Mouse (Mus musculus) fat pad, adult 2 months (tissue): Measurements from ENCODE around the gene Tinf2.

Source experiments
- DNase-seq: peaks from one replicate; pipeline ENCODE4 v3.0.0-alpha.2; 2011; ENCODE audit warnings: low read depth, low spot score; ENCODE audit errors: extremely low read depth

Tinf2 gene

DNA sequence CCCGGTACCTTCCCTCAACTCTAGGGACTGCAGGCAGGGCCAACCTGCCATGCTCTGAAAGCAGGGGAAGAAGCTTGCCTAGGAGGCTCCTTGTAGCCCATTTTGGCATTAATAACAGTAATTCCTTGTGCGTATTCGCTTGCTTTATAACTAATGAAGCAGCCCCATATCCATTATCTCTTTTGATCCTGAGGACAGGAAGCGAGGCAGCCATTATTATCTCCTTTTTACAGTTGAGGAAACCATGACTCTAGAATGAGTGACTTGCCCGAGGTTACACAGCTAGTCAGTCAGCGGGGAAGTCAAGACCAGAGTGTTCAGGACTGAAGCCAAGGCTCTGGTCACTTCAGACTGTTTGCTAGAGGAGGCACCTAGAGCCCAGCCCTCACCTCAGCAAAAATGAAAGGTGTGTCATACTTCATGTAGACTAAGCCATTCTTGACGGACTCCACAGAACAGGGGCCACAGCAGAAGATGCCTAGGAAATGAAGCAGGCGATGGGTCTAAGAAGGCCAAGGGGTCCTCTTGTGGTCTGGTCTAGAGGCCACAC lies 24.5 kb upstream of the Tinf2 start:
- no peak for DNase-seq

DNA sequence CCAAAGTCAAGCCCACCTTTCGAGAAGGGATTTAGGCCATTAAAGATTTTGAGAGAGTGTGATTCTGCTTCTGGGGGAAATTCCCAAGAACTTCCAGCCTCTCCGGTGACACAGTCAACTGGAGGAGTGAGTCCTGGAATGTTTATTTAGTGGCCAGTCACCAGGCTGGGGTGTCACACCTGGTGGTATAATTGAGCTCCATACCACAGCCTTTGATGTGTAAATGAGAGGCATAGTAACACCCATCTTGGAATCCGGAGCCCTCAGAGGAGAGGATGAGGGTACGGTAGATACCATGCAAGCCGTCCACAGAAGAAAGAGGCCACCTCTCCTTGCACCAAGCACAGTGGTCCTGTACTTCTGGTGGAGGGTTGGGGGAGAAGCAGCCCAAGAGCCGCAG lies 21.1 kb upstream of the Tinf2 start:
- no peak for DNase-seq

DNA sequence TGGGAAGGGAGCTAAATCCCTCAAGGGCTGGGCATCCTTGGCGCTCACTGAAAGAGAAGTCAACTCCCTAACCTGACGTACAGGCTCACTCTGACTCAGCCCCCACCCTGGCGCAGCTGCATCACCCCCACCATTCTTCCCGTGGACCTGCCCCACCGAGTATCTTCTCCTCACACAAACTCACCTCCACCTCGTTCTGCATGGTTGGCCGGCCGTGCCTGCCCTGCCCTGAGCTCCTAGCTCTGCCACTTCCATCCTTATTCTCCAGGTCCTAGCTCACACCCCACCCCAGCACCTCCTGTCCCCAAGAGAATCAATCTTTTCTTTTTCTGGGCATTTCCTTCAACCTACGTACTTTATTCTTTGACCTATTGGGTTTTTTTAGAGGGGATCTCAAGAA lies 19.5 kb upstream of the Tinf2 start:
- no peak for DNase-seq

DNA sequence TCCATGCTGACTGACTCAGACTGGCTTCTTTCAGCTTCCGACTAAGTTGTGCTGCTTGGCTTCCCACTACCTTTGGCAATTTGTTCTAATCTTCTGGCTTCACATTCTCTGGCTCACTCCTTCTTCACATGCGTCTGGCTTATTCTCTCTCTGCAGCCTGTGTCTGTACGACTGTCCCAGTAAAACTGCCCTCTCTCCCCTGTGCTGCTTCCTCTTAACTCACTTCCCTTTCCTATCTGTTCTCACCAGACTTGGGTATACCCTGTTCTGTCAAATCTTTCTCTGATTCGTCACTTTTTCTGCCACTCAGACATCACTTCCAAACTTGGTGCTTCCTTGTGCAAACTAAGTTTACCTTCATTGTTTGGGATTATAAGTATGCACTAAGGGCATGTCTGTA lies 15.6 kb upstream of the Tinf2 start:
- DNase-seq: no peak

- no peak for DNase-seq
Observed at GRCm38 (mm10) chr14:55689433-55689832, 7.8 kb upstream of the Tinf2 start.

DNA sequence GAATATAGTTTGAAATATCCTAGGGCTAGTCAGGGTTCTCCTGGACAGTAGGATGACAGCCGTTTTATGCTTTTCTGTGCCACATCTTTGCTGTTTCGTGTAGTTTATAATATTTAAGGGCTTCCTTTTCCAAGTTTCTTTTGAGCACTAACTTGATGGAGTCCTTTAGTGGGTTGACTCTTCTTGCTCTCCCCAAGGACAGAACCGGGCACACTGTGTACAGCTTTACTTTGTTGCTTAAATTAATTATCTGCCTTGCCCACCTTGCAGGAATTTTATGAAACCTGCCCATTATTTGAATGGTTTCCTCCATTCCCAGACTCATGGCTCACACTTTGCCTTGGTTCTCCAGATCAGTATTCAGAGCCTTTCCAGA lies 486 bp upstream of the Tinf2 start:
- no peak for DNase-seq

- no peak for DNase-seq
Observed at GRCm38 (mm10) chr14:55677615-55678014, 4.0 kb downstream of the Tinf2 start.

GRCm38 (mm10) chr14:55672741-55673060 lies 8.9 kb downstream of the Tinf2 start:
- DNase-seq: no peak

- peak; percentile 97 for DNase-seq
Observed at GRCm38 (mm10) chr14:55671833-55672740, 9.5 kb downstream of the Tinf2 start, which contains the start of the genes Gmpr2 and Nedd8. TSS of gene Gmpr2 (plus strand) at chr14:55671941. TSS of gene Nedd8 (minus strand) at chr14:55672124.

DNA sequence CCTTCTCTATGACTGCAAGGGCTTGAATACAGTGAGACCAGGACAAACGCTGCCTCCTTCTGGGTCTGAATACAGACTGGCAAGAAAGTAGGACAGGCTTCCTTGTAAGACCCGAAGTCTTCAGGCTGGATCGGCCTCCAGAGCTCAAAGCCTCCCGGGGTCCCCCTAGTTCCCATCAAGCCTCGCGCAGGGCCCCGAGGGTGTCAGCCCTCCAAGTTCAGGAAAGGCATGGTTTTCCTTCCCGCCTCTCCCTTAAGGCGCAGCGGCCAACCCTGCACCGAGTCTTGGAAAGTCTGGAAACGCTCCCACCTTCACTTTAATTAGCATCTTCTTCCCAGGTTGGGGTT lies 10.2 kb downstream of the Tinf2 start:
- no peak for DNase-seq

- no peak for DNase-seq
Observed at GRCm38 (mm10) chr14:55660636-55661035, 21.0 kb downstream of the Tinf2 start.

- no peak for DNase-seq
Observed at GRCm38 (mm10) chr14:55659960-55660573, 21.6 kb downstream of the Tinf2 start, which contains the start of gene Mdp1. TSS of gene Mdp1 (minus strand) at chr14:55660508.

GRCm38 (mm10) chr14:55658011-55658410 lies 23.6 kb downstream of the Tinf2 start:
- DNase-seq: no peak

DNA sequence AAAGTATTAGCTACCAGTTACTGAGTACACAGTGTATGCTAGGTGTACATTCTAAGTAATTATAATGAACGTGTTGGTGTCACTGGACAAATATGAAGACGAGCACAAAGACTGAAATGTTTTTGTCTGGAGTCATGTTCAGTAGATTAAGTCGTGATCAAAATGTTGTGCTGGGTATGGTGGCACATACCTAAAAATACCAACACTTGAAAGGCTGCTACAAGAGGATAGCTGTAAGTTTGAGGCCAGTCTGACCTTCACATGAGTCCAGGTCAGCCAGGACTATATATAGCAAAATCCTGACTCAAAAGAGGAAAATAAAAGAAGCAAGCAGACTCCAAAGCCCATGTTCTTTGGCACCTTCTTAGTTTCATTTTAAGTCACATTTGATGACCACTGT lies 24.7 kb downstream of the Tinf2 start:
- DNase-seq: no peak

- DNase-seq: no peak
Observed at GRCm38 (mm10) chr14:55651528-55651927, 30.1 kb downstream of the Tinf2 start.

DNA sequence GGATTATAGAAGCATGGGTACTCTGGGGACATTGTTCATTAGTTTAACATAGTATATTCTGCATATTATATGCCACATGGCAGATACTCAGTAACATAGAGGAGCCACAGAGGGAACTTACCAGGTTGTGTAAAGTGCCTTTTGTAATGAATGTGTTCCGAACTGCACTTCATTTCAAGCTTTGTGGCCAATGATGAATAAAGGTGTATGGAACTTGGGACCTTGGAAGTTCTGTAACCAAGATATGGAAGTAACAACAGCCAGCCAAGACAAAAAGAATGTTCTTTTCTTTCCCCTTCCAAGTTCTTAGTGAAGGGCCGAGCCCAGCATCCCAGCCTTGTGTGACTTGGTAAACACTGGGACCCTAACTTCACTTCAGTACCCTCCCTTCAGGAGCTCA lies 31.7 kb downstream of the Tinf2 start, which contains the start of gene Tssk4:
TSS of gene Tssk4 (plus strand) at position 301 of the 400 bp plus-strand sequence.
- no peak for DNase-seq

DNA sequence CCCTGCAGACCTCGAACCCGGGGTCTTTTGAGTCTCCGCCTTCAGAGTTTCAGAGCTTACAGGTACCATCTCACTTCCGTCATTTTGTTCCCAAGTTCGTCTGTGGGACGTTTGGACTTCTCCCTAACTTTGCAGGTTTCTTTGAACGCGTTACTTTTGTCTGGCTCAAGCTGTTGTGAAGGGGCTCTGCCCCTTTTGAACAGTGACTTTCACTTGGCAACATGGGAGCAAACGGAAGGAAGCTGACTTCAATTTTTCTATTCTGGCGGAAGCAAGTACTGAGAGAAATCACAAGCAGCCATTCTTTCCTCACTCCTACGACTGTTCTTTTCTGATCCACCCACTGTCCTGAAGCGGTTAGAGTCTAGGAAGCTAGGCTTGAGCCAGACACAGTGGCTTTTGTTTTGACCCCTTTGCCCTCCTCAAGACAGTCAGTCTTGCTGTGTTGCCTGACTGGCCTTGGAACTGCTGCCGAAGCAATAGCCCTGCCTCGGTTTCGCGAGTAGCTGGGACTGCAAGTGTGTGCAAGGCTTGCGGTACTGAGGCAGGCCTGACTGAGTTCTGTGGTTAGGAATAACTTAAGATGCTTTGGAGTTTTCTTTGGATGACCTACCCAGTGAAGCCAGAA lies 37.2 kb downstream of the Tinf2 start:
- DNase-seq: no peak

DNA sequence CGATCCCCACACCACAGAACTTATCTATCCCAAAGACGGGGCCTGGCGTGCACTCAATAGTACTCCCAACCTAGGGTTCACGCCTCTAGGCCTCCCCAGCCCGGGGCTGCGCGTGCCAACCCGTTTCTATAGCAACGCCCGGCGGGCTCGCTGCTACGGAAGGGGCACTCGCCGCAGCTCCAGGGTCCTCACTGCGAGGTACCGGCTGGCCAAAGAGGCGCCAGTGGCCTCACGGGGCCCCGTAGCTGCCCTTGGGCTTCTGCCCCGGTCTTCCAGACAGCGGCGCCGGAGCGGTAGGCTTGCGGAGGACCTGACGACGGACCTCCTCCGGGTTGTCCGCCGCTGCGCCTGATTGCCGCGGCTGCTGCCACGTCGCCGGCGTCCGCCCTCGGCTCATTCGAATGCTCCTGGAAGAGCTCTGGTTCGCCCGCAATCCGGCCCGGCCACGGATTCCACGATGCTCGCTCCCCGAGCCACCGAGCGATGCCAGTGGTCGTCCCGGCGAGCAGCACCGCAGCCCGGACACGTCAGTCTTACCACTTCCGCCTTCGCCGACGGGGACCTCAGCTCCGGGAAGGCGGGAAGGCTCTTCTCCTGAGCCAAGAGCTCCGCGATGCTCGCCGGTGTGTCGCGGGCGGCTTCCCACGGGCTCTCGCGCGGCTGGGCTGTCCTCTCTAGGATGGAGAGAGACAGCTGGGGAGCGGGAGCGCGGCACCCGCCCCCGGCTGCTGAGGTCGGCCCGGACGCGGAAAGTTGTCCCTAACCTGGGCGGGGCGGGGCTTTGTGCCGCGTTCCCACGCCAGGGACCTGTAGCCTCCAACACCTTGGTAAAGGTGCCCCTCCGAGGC lies 38.3 kb downstream of the Tinf2 start, which contains the start of gene Tm9sf1:
TSS of gene Tm9sf1 (minus strand) at position 747 of the 848 bp plus-strand sequence.
- no peak for DNase-seq

- DNase-seq: no peak
Observed at GRCm38 (mm10) chr14:55642679-55643059, 39.0 kb downstream of the Tinf2 start.

DNA sequence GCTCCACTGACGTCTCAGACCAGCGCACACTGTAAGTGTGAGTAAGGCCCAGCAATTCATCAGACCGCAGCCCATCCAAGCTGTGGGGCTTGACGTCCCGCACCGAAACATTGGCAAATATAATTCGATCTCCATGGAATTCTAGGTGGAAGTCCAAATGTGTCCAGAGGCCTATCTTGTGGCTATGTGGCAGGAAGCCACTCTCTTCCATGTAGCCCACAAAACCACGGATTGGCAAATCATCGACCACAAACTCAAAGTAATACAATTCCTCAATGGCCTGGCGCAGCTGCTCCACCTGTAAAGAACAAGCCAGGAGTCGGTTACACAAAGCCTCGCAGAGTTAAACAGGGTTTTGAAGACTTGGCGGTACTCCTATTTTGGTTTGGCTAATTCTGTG lies 40.3 kb downstream of the Tinf2 start:
- no peak for DNase-seq

DNA sequence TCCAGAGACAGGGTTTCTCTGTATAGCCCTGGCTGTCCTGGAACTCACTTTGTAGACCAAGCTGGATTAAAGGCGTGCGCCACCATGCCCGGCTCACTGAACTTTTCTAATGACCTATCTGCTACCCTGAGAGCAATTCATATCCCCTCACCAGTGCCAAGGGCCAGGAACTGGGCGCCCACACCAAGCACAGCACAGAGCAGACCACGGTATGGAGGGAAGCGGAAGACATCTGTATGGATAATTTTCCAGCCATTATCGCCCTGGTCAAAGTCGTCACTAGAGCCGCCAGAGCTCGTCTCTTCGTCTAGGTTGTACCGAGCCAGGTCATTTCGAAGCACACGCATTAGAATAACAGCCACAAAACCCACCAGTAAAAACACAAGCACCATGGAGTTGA lies 40.8 kb downstream of the Tinf2 start:
- no peak for DNase-seq
